Mouse (Mus musculus) testis, adult 2 months (tissue): ENCODE measurements around the gene Dcun1d4.

ENCODE experiments used
- CTCF ChIP-seq: fragments of 200-500 bp; IDR thresholded peaks from 2 replicates; pipeline ENCODE4 v1.5.1; 2012; ENCODE audit warnings: low read depth, mild to moderate bottlenecking, inconsistent platforms, low read length, moderate library complexity; ENCODE audit not compliant: control insufficient read depth, insufficient read depth, insufficient replicate concordance
- POLR2A ChIP-seq: fragments of 200-500 bp; IDR thresholded peaks from 2 replicates; pipeline ENCODE4 v1.6.1; 2012; ENCODE audit warnings: low read depth, mild to moderate bottlenecking, inconsistent platforms, low read length, moderate library complexity; ENCODE audit not compliant: control insufficient read depth

GRCm38 (mm10) chr5:73518424-73519211 is 37.8 kb downstream of the Dcun1d4 start:
- TF ChIP-seq CTCF (no peak), POLR2A (no peak)
